Mouse (Mus musculus): Measurements from ENCODE around the gene Fbxw16. TPM values are rescaled to one million over a fixed set of nuclear protein-coding genes. Genes with fewer than 3 reads are reported as not detected.

Gene Fbxw16
- not detected for polyA plus RNA-seq (2015; fragmentation: Illumina TruSeq; extraction: RNeasy Lipid Tissue Mini Kit (QIAGEN cat#74804); ENCODE audit: insufficient read depth, low read depth, low replicate concordance)

GRCm38 (mm10) chr9:109449040-109449439 lies at the start of gene Fbxw16:
Gene Fbxw16, minus strand, starts transcription at chr9:109449140.

GRCm38 (mm10) chr9:109495775-109496174 lies 46.8 kb upstream of the Fbxw16 start, which contains the start of gene Fbxw19:
Gene Fbxw19, minus strand, starts transcription at chr9:109495875.

DNA sequence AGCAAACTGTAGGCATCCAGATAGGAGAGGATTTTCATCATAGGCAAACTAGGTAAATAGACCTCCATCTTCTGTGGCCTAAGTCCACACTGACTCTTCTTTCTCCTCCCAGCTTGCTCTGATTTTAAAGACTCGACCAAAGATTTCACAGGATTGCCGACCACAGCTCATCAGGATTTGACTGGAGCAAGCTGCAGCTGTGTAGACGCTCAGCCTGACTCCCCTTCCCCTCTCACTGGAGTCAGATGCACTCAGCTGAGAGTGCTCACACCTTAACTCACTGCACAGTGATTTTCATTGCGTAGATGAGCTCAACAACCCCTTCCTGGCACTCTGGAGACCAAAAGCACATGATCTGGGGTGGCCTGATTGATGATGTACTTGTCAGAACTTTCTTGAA lies 44.7 kb downstream of the Fbxw16 start, which contains the start of gene Fbxw22:
Fbxw22 (minus strand) TSS at position 101 of the 400 bp plus-strand sequence.

Other genes with a start within 250 kb of the Fbxw16 start
- gene Fbxw20, start 214.4 kb downstream of the Fbxw16 start, polyA plus RNA-seq (2015; fragmentation: Illumina TruSeq; extraction: RNeasy Lipid Tissue Mini Kit (QIAGEN cat#74804); ENCODE audit: insufficient read depth, low read depth, low replicate concordance): not detected
- gene Fbxw14, start 161.5 kb downstream of the Fbxw16 start, polyA plus RNA-seq (2015; fragmentation: Illumina TruSeq; extraction: RNeasy Lipid Tissue Mini Kit (QIAGEN cat#74804); ENCODE audit: insufficient read depth, low read depth, low replicate concordance): not detected
- not detected for gene Fbxw28, start 109.5 kb downstream of the Fbxw16 start, polyA plus RNA-seq (2015; fragmentation: Illumina TruSeq; extraction: RNeasy Lipid Tissue Mini Kit (QIAGEN cat#74804); ENCODE audit: insufficient read depth, low read depth, low replicate concordance)
- not detected for gene Fbxw22, start 44.8 kb downstream of the Fbxw16 start, polyA plus RNA-seq (2015; fragmentation: Illumina TruSeq; extraction: RNeasy Lipid Tissue Mini Kit (QIAGEN cat#74804); ENCODE audit: insufficient read depth, low read depth, low replicate concordance)
- not detected for gene Fbxw19, start 46.7 kb upstream of the Fbxw16 start, polyA plus RNA-seq (2015; fragmentation: Illumina TruSeq; extraction: RNeasy Lipid Tissue Mini Kit (QIAGEN cat#74804); ENCODE audit: insufficient read depth, low read depth, low replicate concordance)
- gene Fbxw15, start 119.1 kb upstream of the Fbxw16 start, polyA plus RNA-seq (2015; fragmentation: Illumina TruSeq; extraction: RNeasy Lipid Tissue Mini Kit (QIAGEN cat#74804); ENCODE audit: insufficient read depth, low read depth, low replicate concordance): not detected
- gene Fbxw24, start 176.9 kb upstream of the Fbxw16 start, polyA plus RNA-seq (2015; fragmentation: Illumina TruSeq; extraction: RNeasy Lipid Tissue Mini Kit (QIAGEN cat#74804); ENCODE audit: insufficient read depth, low read depth, low replicate concordance): not detected
- not detected for gene Fbxw25, start 215.5 kb upstream of the Fbxw16 start, polyA plus RNA-seq (2015; fragmentation: Illumina TruSeq; extraction: RNeasy Lipid Tissue Mini Kit (QIAGEN cat#74804); ENCODE audit: insufficient read depth, low read depth, low replicate concordance)